Mouse (Mus musculus) heart, embryonic 14.5 days (tissue): ENCODE data around the gene Prkcz. TPM values are rescaled to one million over a fixed set of nuclear protein-coding genes. Genes with fewer than 3 reads are reported as not detected.

Source experiments
- ATAC-seq: fragments of 200-750 bp; cut with Nextera tagmentation; 2 replicates; pipeline ENCODE4 v1.8.0; 2017; ENCODE audit warnings: low read depth, moderate TSS enrichment; ENCODE audit not compliant: insufficient number of reproducible peaks, insufficient read depth, low FRiP score
- H3K27ac ChIP-seq, 2 experiments: fragments of 200-500 bp in 1 of 2; fragments of 300-500 bp in 1 of 2; sonication (generic) in 1 of 2; replicated peaks in 1 of 2; 2 replicates each; pipeline ENCODE4 v1.5.1; 2012 to 2014; ENCODE audit warnings: low read depth in 2 of 2, low read length in 2 of 2, control low read depth in 1 of 2, mild to moderate bottlenecking in 1 of 2, mixed read lengths in 1 of 2; ENCODE audit not compliant: control insufficient read depth in 1 of 2, insufficient read depth in 1 of 2
- H3K27me3 ChIP-seq: fragments of 300-500 bp; sonication (generic); 2 replicates; pipeline ENCODE4 v1.6.1; 2014; ENCODE audit warnings: mild to moderate bottlenecking, low read length, control low read depth; ENCODE audit not compliant: control insufficient read depth, insufficient read depth
- H3K36me3 ChIP-seq: fragments of 300-500 bp; sonication (generic); 2 replicates; pipeline ENCODE4 v1.6.1; 2014; ENCODE audit warnings: mild to moderate bottlenecking, control low read depth, low read length, mixed read lengths; ENCODE audit not compliant: control insufficient read depth, insufficient read depth
- H3K4me1 ChIP-seq, 2 experiments: fragments of 200-500 bp in 1 of 2; fragments of 300-500 bp in 1 of 2; sonication (generic) in 1 of 2; 2 replicates each; pipeline ENCODE4 v1.6.1; 2012 to 2014; ENCODE audit warnings: low read length in 2 of 2, control low read depth in 1 of 2, mixed read lengths in 1 of 2; ENCODE audit not compliant: control insufficient read depth in 2 of 2, insufficient read depth in 2 of 2
- H3K4me2 ChIP-seq: fragments of 300-500 bp; sonication (generic); 2 replicates; pipeline ENCODE4 v1.6.1; 2014; ENCODE audit warnings: mild to moderate bottlenecking, low read length
- H3K4me3 ChIP-seq, 2 experiments: fragments of 200-500 bp in 1 of 2; fragments of 300-500 bp in 1 of 2; sonication (generic) in 1 of 2; 2 replicates each; pipeline ENCODE4 v1.5.1; 2012 to 2014; ENCODE audit warnings: low read length in 2 of 2, mild to moderate bottlenecking in 2 of 2, control low read depth in 1 of 2, low read depth in 1 of 2, moderate library complexity in 1 of 2; ENCODE audit not compliant: control insufficient read depth in 1 of 2, insufficient read depth in 1 of 2
- H3K9ac ChIP-seq: fragments of 300-500 bp; sonication (generic); 2 replicates; pipeline ENCODE4 v1.6.1; 2014; ENCODE audit warnings: mild to moderate bottlenecking, low read length
- H3K9me3 ChIP-seq: fragments of 300-500 bp; sonication (generic); 2 replicates; pipeline ENCODE4 v1.6.1; 2016; ENCODE audit warnings: low read length, control low read depth; ENCODE audit not compliant: control insufficient read depth
- WGBS: fragments of 180-500 bp; shearing (Covaris S2); extraction: QIAGEN DNeasy Blood & Tissue Kit; methylation state at CpG from one replicate; pipeline ENCODE4 v1.1.7; 2014; 5-methylcytosine and 5-hydroxymethylcytosine counted together
- polyA plus RNA-seq: library from polyadenylated mRNA; unstranded; fragments of >200 nt; fragmentation: Nextera tagmentation; extraction: Ambion mirVana; gene quantifications from 2 replicates; pipeline ENCODE4 v1.2.1, GENCODE M21; 2014

Gene Prkcz
- polyA plus RNA-seq, 1 experiment from 2014 or later: 8.5 TPM

- Histone ChIP-seq H3K4me2 (no peak overlapping the region), H3K9ac (no peak overlapping the region), H3K36me3 (no peaks in the 10 kb centered on the region), H3K27ac (no peak overlapping the region), H3K4me3 (no peak overlapping the region), H3K4me1 (peaks cover 0 to 7% of the 10 kb centered on the region in 2 experiments; a peak in 2 of 4 replicates), H3K27me3 (peaks cover 34% of the 10 kb centered on the region), H3K9me3 (no peaks in the 10 kb centered on the region)
- ATAC-seq: no peak
- 79% methylated on average over 4 of the region's 4 CpGs for WGBS
These were observed 35.6 kb upstream of the Prkcz start for GRCm38 (mm10) chr4:155396751-155397150.

- peaks cover 0 to 7% of the 10 kb centered on the region in 2 experiments; a peak in 2 of 4 replicates for H3K4me1 ChIP-seq
- no peaks in the 10 kb centered on the region for H3K9me3 ChIP-seq
- H3K9ac ChIP-seq: no peak overlapping the region
- 69% methylated on average over 5 of the region's 5 CpGs for WGBS
- no peak overlapping the region for H3K27ac ChIP-seq
- no peak overlapping the region for H3K4me2 ChIP-seq
- no peak overlapping the region for H3K4me3 ChIP-seq
- no peaks in the 10 kb centered on the region for H3K36me3 ChIP-seq
- peaks cover 29% of the 10 kb centered on the region for H3K27me3 ChIP-seq
- no peak for ATAC-seq
These were observed 34.3 kb upstream of the Prkcz start for GRCm38 (mm10) chr4:155395471-155395870.

DNA sequence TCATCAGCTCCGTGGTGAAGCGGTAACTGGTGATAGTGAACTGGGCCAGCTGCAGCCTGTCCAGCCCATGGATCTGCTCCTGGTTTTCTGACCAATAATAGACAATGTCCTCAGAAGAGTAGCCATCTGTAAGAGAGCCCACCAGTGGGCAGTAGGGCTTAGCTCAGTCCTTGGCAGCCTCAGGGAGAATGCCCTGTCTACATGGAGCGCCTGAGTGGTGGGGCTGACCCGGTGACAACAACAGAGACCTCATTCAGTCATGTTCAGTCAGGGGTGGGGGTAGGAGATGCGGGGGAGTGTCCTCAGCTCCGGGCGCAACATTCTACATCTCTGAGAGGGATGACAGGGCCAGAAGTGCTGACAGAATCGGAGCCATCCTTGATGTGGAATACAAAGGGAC is 26.0 kb upstream of the Prkcz start:
- Histone ChIP-seq H3K4me1 (no peaks in the 10 kb centered on the region), H3K36me3 (no peaks in the 10 kb centered on the region), H3K9ac (no peak overlapping the region), H3K9me3 (no peaks in the 10 kb centered on the region), H3K27ac (no peak overlapping the region), H3K4me2 (no peak overlapping the region), H3K27me3 (no peaks in the 10 kb centered on the region), H3K4me3 (no peak overlapping the region)
- ATAC-seq: no peak
- 76% methylated on average over 8 of the region's 8 CpGs for WGBS

GRCm38 (mm10) chr4:155383326-155383725 is 22.2 kb upstream of the Prkcz start:
- Histone ChIP-seq H3K4me1 (no peaks in the 10 kb centered on the region), H3K36me3 (no peaks in the 10 kb centered on the region), H3K27ac (no peak overlapping the region), H3K4me3 (no peak overlapping the region), H3K27me3 (0 out of 2 replicates have a peak, but pooled peaks cover 5% of the 10 kb centered on the region), H3K9me3 (no peaks in the 10 kb centered on the region), H3K9ac (no peak overlapping the region), H3K4me2 (no peak overlapping the region)
- ATAC-seq: no peak
- 70% methylated on average over 4 of the region's 4 CpGs for WGBS

DNA sequence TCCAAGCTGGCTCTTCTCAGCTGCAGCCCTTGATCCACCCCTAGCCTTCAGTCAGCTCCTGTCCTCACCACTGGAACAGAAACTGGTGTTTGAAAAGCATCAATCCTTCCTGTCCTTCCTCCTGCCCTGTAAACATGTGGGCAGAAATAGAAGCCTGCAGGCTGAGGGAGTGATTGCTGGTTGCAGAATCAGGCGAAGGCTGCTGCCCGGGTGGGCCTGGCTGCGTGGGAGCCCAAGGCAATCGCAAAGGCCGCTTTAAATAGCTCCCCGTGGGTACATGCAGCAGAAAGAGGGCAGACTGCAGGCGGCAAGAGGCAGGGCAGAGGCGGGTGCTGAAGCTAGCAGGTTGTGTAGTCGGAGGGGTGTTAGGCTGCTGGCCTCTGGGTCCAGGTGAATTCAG is 21.6 kb upstream of the Prkcz start:
- 36% methylated on average over 9 of the region's 9 CpGs for WGBS
- Histone ChIP-seq H3K4me3 (no peak overlapping the region), H3K27ac (no peak overlapping the region), H3K9me3 (no peaks in the 10 kb centered on the region), H3K9ac (no peak overlapping the region), H3K27me3 (0 out of 2 replicates have a peak, but pooled peaks cover 5% of the 10 kb centered on the region), H3K4me1 (no peaks in the 10 kb centered on the region), H3K36me3 (no peaks in the 10 kb centered on the region), H3K4me2 (no peak overlapping the region)
- ATAC-seq: no peak

- Histone ChIP-seq H3K4me3 (no peak overlapping the region), H3K9me3 (no peaks in the 10 kb centered on the region), H3K9ac (no peak overlapping the region), H3K36me3 (no peaks in the 10 kb centered on the region), H3K27me3 (0 out of 2 replicates have a peak, but pooled peaks cover 5% of the 10 kb centered on the region), H3K27ac (no peak overlapping the region), H3K4me1 (no peaks in the 10 kb centered on the region), H3K4me2 (no peak overlapping the region)
- ATAC-seq: no peak
- 62% methylated on average over 7 of the region's 7 CpGs for WGBS
These were observed 20.8 kb upstream of the Prkcz start for GRCm38 (mm10) chr4:155381974-155382373.

GRCm38 (mm10) chr4:155371797-155372735 is 10.9 kb upstream of the Prkcz start:
- Histone ChIP-seq H3K9me3 (no peaks in the 10 kb centered on the region), H3K27me3 (no peaks in the 10 kb centered on the region; the same call in none of the 2 replicates), H3K4me3 (no peak overlapping the region), H3K4me2 (no peak overlapping the region), H3K27ac (no peak overlapping the region), H3K4me1 (no peaks in the 10 kb centered on the region), H3K9ac (no peak overlapping the region), H3K36me3 (no peaks in the 10 kb centered on the region)
- no peak for ATAC-seq
- 62% methylated on average over 5 of the region's 5 CpGs for WGBS
